ENCODE assay signal across 20 mouse cellular contexts in the genomic region with DNA sequence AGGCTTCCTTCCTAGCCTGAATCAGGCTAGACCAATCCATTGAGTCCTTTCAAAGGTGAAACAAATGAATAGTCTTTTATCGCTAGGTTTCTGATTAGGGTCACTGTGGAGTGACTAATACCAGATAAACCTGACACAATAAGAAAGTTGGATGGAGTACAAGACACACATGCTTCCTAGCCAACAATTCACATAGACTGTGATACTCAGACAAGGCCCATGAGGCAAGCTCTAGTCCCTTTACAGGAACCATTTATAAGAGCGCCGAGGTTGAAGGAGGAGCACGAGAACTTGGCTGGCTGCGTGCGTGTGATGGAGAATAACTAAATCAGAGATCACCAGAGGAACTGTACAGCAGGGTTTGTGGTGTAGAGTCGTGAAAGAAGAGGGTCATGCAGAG.
DNase-seq lines count a peak whose midpoint lies in the region; ATAC-seq lines count a peak whose summit lies in the region.
"Had no signal": no experiment of that assay in that cellular context is flagged by ENCODE, and none has a peak within 500 bp of the region (broad histone marks: within the 10 kb centered on the region; RNA-seq: fewer than 3 reads in every experiment).

No protein-coding gene starts in this region.

- ATAC-seq in heart, embryonic 11.5 days (replicated peaks; ENCODE audit: insufficient number of reproducible peaks, low FRiP score, low TSS enrichment), result no peak
- no peak for ATAC-seq in embryonic facial prominence, embryonic 14.5 days (ENCODE audit: low read depth)
- ATAC-seq in heart, embryonic 13.5 days (ENCODE audit: extremely low read depth, insufficient number of reproducible peaks, low FRiP score, low TSS enrichment), result no peak
- no peak for ATAC-seq in liver, embryonic 12.5 days
- ATAC-seq: CD4-positive, CD25-positive, alpha-beta regulatory T cell, adult 4 months; lung, postnatal 0 days had no signal

- H3K4me2 ChIP-seq in heart, embryonic 11.5 days, result no peak overlapping the region
- no peak overlapping the region for H3K4me2 ChIP-seq in embryonic facial prominence, embryonic 14.5 days (ENCODE audit: low read depth, low read length)
- H3K4me2 ChIP-seq in heart, embryonic 13.5 days, result no peak overlapping the region
- no peak overlapping the region for H3K4me2 ChIP-seq in liver, embryonic 12.5 days
- H3K4me2 ChIP-seq: forebrain, embryonic 15.5 days; hindbrain, embryonic 13.5 days; kidney, embryonic 15.5 days; midbrain, embryonic 12.5 days; neural tube, embryonic 15.5 days had no signal

- no peaks in the 10 kb centered on the region for H3K36me3 ChIP-seq in heart, embryonic 11.5 days (ENCODE audit: control insufficient read depth, insufficient read depth, low read length)
- H3K36me3 ChIP-seq in embryonic facial prominence, embryonic 14.5 days (ENCODE audit: control insufficient read depth, insufficient read depth, low read length), result no peaks in the 10 kb centered on the region
- no peaks in the 10 kb centered on the region for H3K36me3 ChIP-seq in heart, embryonic 13.5 days
- H3K36me3 ChIP-seq in liver, embryonic 12.5 days, result no peaks in the 10 kb centered on the region
- H3K36me3 ChIP-seq: forebrain, embryonic 15.5 days; hindbrain, embryonic 13.5 days; kidney, embryonic 15.5 days; midbrain, embryonic 12.5 days; neural tube, embryonic 15.5 days had no signal

- H3K27ac ChIP-seq in heart, embryonic 11.5 days (ENCODE audit: low read depth, low read length), result no peak overlapping the region
- H3K27ac ChIP-seq in embryonic facial prominence, embryonic 14.5 days (replicated peaks; ENCODE audit: low read depth, low read length), result 0 out of 2 replicates have a peak overlapping the region, but pooled peaks have one; percentile 49
- H3K27ac ChIP-seq in heart, embryonic 13.5 days (replicated peaks), result peak overlapping the region; percentile 43; the same call in 1 of the 2 replicates
- no peak overlapping the region for H3K27ac ChIP-seq in liver, embryonic 12.5 days
- H3K27ac ChIP-seq: forebrain, embryonic 15.5 days; hindbrain, embryonic 13.5 days; kidney, embryonic 15.5 days; midbrain, embryonic 12.5 days; neural tube, embryonic 15.5 days had no signal

- no peaks in the 10 kb centered on the region for H3K27me3 ChIP-seq in heart, embryonic 11.5 days (ENCODE audit: control insufficient read depth, insufficient read depth, low read length)
- no peaks in the 10 kb centered on the region for H3K27me3 ChIP-seq in embryonic facial prominence, embryonic 14.5 days (replicated peaks; ENCODE audit: control insufficient read depth, insufficient read depth, low read length)
- H3K27me3 ChIP-seq in heart, embryonic 13.5 days (replicated peaks), result no peaks in the 10 kb centered on the region
- no peaks in the 10 kb centered on the region for H3K27me3 ChIP-seq in liver, embryonic 12.5 days (replicated peaks)
- H3K27me3 ChIP-seq: forebrain, embryonic 15.5 days; hindbrain, embryonic 13.5 days; kidney, embryonic 15.5 days; midbrain, embryonic 12.5 days; neural tube, embryonic 15.5 days had no signal

- H3K4me3 ChIP-seq in heart, embryonic 11.5 days (ENCODE audit: low read depth, low read length), result no peak overlapping the region
- H3K4me3 ChIP-seq in embryonic facial prominence, embryonic 14.5 days (ENCODE audit: low read depth, low read length), result no peak overlapping the region
- H3K4me3 ChIP-seq in heart, embryonic 13.5 days, result no peak overlapping the region
- H3K4me3 ChIP-seq in liver, embryonic 12.5 days, result no peak overlapping the region
- H3K4me3 ChIP-seq: forebrain, embryonic 15.5 days; hindbrain, embryonic 13.5 days; kidney, embryonic 15.5 days; midbrain, embryonic 12.5 days; neural tube, embryonic 15.5 days had no signal

- H3K9ac ChIP-seq in heart, embryonic 11.5 days (ENCODE audit: low read depth, low read length), result no peak overlapping the region
- H3K9ac ChIP-seq in embryonic facial prominence, embryonic 14.5 days (ENCODE audit: low read depth, low read length), result no peak overlapping the region
- H3K9ac ChIP-seq in heart, embryonic 13.5 days, result no peak overlapping the region
- no peak overlapping the region for H3K9ac ChIP-seq in liver, embryonic 12.5 days
- H3K9ac ChIP-seq: forebrain, embryonic 15.5 days; hindbrain, embryonic 13.5 days; kidney, embryonic 15.5 days; midbrain, embryonic 12.5 days; neural tube, embryonic 15.5 days had no signal

- peak; percentile 18 to 31 for DNase-seq in heart, adult 18-20 months
- peak; percentile 39 for DNase-seq in embryonic facial prominence, embryonic 14.5 days (ENCODE audit: low spot score)
- peak; percentile 14 for DNase-seq in heart, postnatal 4 days
- no peak for DNase-seq in urinary bladder, adult 18-20 months (ENCODE audit: low spot score in 2 of 2)
- DNase-seq: cerebellum, adult 11-12 months; kidney, adult 11 months; layer of hippocampus, adult 9-11 months; liver; thymus, adult 2 months; thymus, postnatal 4 days had no signal

- H3K4me1 ChIP-seq in heart, embryonic 11.5 days (ENCODE audit: control insufficient read depth, insufficient read depth, low read length), result no peaks in the 10 kb centered on the region
- peaks cover 26% of the 10 kb centered on the region for H3K4me1 ChIP-seq in embryonic facial prominence, embryonic 14.5 days (ENCODE audit: control insufficient read depth, insufficient read depth, low read length)
- H3K4me1 ChIP-seq in heart, embryonic 13.5 days, result peaks cover 12% of the 10 kb centered on the region
- no peaks in the 10 kb centered on the region for H3K4me1 ChIP-seq in liver, embryonic 12.5 days
- H3K4me1 ChIP-seq: hindbrain, embryonic 13.5 days; kidney, embryonic 15.5 days; midbrain, embryonic 12.5 days; neural tube, embryonic 15.5 days had no signal

- no peaks in the 10 kb centered on the region for H3K9me3 ChIP-seq in heart, embryonic 11.5 days (replicated peaks; ENCODE audit: control insufficient read depth, low read length)
- no peaks in the 10 kb centered on the region for H3K9me3 ChIP-seq in embryonic facial prominence, embryonic 14.5 days (ENCODE audit: control insufficient read depth, low read length)
- no peaks in the 10 kb centered on the region for H3K9me3 ChIP-seq in heart, embryonic 13.5 days
- no peaks in the 10 kb centered on the region for H3K9me3 ChIP-seq in liver, embryonic 12.5 days (replicated peaks)
- H3K9me3 ChIP-seq: forebrain, embryonic 15.5 days; hindbrain, embryonic 13.5 days; kidney, embryonic 15.5 days; midbrain, embryonic 12.5 days; neural tube, embryonic 15.5 days had no signal

- 74% methylated on average over 7 of the region's 7 CpGs for WGBS in heart, embryonic 11.5 days (ENCODE audit: insufficient replicate concordance)
- WGBS in embryonic facial prominence, embryonic 14.5 days, result 70% methylated on average over 7 of the region's 7 CpGs
- WGBS in heart, embryonic 13.5 days, result 57% methylated on average over 7 of the region's 7 CpGs
- 75% methylated on average over 7 of the region's 7 CpGs for WGBS in liver, embryonic 12.5 days (ENCODE audit: insufficient replicate concordance)

Comparison
In these comparisons a context has a peak if more than half of its experiments do, and no peak if none do; other contexts are left out.
1. H3K27ac ChIP-seq: peak in embryonic facial prominence, embryonic 14.5 days (single experiment) and heart, embryonic 13.5 days (single experiment); none in heart, embryonic 11.5 days (single experiment) and liver, embryonic 12.5 days (single experiment).
2. DNase-seq: peak in heart, adult 18-20 months (2 of 2), embryonic facial prominence, embryonic 14.5 days (single experiment) and heart, postnatal 4 days (single experiment); none in urinary bladder, adult 18-20 months (0 of 2).